Mouse (Mus musculus): ENCODE results near the gene Parp16. TPM values are rescaled to one million over a fixed set of nuclear protein-coding genes. Genes with fewer than 3 reads are reported as not detected.

The Parp16 gene
- polyA plus RNA-seq, 1 experiment from 2014 or later: 6.1 TPM

GRCm38 (mm10) chr9:65255906-65256600 lies 60.9 kb downstream of the Parp16 start:
- no peak overlapping the region for H3K4me3 ChIP-seq (ENCODE audit: low read depth, low read length)
- no peak overlapping the region for H3K9ac ChIP-seq (ENCODE audit: low read length)
- H3K27ac ChIP-seq (ENCODE audit: low read depth, low read length): no peak overlapping the region
- no peak for DNase-seq (ENCODE audit: low spot score)
- no peaks in the 10 kb centered on the region for H3K36me3 ChIP-seq (ENCODE audit: control insufficient read depth, insufficient read depth, low read length)
- no peak for ATAC-seq (ENCODE audit: insufficient read depth, low FRiP score, low TSS enrichment)
- no peak overlapping the region for H3K4me2 ChIP-seq (ENCODE audit: low read depth)
- WGBS: 57% methylated on average over 11 of the region's 11 CpGs
- H3K9me3 ChIP-seq (ENCODE audit: control insufficient read depth, low read length): no peaks in the 10 kb centered on the region
- H3K27me3 ChIP-seq (ENCODE audit: control insufficient read depth, insufficient read depth, low read length): no peaks in the 10 kb centered on the region
- H3K4me1 ChIP-seq (ENCODE audit: control insufficient read depth, insufficient read depth, low read length): no peaks in the 10 kb centered on the region

- WGBS: 74% methylated on average over 9 of the region's 9 CpGs
- ATAC-seq (ENCODE audit: insufficient read depth, low FRiP score, low TSS enrichment) (no peak), DNase-seq (ENCODE audit: low spot score) (no peak)
- Histone ChIP-seq H3K36me3 (ENCODE audit: control insufficient read depth, insufficient read depth, low read length) (no peaks in the 10 kb centered on the region), H3K4me1 (ENCODE audit: control insufficient read depth, insufficient read depth, low read length) (no peaks in the 10 kb centered on the region), H3K9me3 (ENCODE audit: control insufficient read depth, low read length) (no peaks in the 10 kb centered on the region), H3K4me3 (ENCODE audit: low read depth, low read length) (no peak overlapping the region), H3K4me2 (ENCODE audit: low read depth) (no peak overlapping the region), H3K9ac (ENCODE audit: low read length) (no peak overlapping the region), H3K27ac (ENCODE audit: low read depth, low read length) (no peak overlapping the region), H3K27me3 (ENCODE audit: control insufficient read depth, insufficient read depth, low read length) (no peaks in the 10 kb centered on the region)
These were observed 62.2 kb downstream of the Parp16 start for GRCm38 (mm10) chr9:65257218-65257910.

GRCm38 (mm10) chr9:65259366-65259765 lies 64.2 kb downstream of the Parp16 start:
- Histone ChIP-seq H3K36me3 (ENCODE audit: control insufficient read depth, insufficient read depth, low read length) (no peaks in the 10 kb centered on the region), H3K4me2 (ENCODE audit: low read depth) (no peak overlapping the region), H3K4me3 (ENCODE audit: low read depth, low read length) (no peak overlapping the region), H3K9ac (ENCODE audit: low read length) (no peak overlapping the region), H3K9me3 (ENCODE audit: control insufficient read depth, low read length) (no peaks in the 10 kb centered on the region), H3K27me3 (ENCODE audit: control insufficient read depth, insufficient read depth, low read length) (no peaks in the 10 kb centered on the region), H3K27ac (ENCODE audit: low read depth, low read length) (no peak overlapping the region), H3K4me1 (ENCODE audit: control insufficient read depth, insufficient read depth, low read length) (no peaks in the 10 kb centered on the region)
- DNase-seq (ENCODE audit: low spot score): no peak
- ATAC-seq (ENCODE audit: insufficient read depth, low FRiP score, low TSS enrichment): no peak
- 79% methylated on average over 7 of the region's 7 CpGs for WGBS

- no peak for ATAC-seq (ENCODE audit: insufficient read depth, low FRiP score, low TSS enrichment)
- no peaks in the 10 kb centered on the region for H3K27me3 ChIP-seq (ENCODE audit: control insufficient read depth, insufficient read depth, low read length)
These were observed 66.6 kb downstream of the Parp16 start for GRCm38 (mm10) chr9:65261591-65262230.

GRCm38 (mm10) chr9:65262641-65263120 lies 67.5 kb downstream of the Parp16 start:
- 92% methylated on average over 3 of the region's 3 CpGs for WGBS
- ATAC-seq (ENCODE audit: insufficient read depth, low FRiP score, low TSS enrichment): no peak
- H3K9ac ChIP-seq (ENCODE audit: low read length): no peak overlapping the region
- H3K27ac ChIP-seq (ENCODE audit: low read depth, low read length): no peak overlapping the region
- H3K9me3 ChIP-seq (ENCODE audit: control insufficient read depth, low read length): no peaks in the 10 kb centered on the region
- DNase-seq (ENCODE audit: low spot score): no peak
- H3K4me1 ChIP-seq (ENCODE audit: control insufficient read depth, insufficient read depth, low read length): no peaks in the 10 kb centered on the region
- no peak overlapping the region for H3K4me2 ChIP-seq (ENCODE audit: low read depth)
- no peaks in the 10 kb centered on the region for H3K36me3 ChIP-seq (ENCODE audit: control insufficient read depth, insufficient read depth, low read length)
- H3K4me3 ChIP-seq (ENCODE audit: low read depth, low read length): no peak overlapping the region
- H3K27me3 ChIP-seq (ENCODE audit: control insufficient read depth, insufficient read depth, low read length): no peaks in the 10 kb centered on the region

More at GRCm38 (mm10) chr9:65261591-65262230, 66.6 kb downstream of the Parp16 start:
- no peaks in the 10 kb centered on the region for H3K4me1 ChIP-seq (ENCODE audit: control insufficient read depth, insufficient read depth, low read length)
- no peak overlapping the region for H3K27ac ChIP-seq (ENCODE audit: low read depth, low read length)
- no peaks in the 10 kb centered on the region for H3K9me3 ChIP-seq (ENCODE audit: control insufficient read depth, low read length)
- H3K9ac ChIP-seq (ENCODE audit: low read length): no peak overlapping the region
- no peak for DNase-seq (ENCODE audit: low spot score)
- no peak overlapping the region for H3K4me2 ChIP-seq (ENCODE audit: low read depth)
- no peak overlapping the region for H3K4me3 ChIP-seq (ENCODE audit: low read depth, low read length)
- WGBS: 78% methylated on average over 2 of the region's 2 CpGs
- no peaks in the 10 kb centered on the region for H3K36me3 ChIP-seq (ENCODE audit: control insufficient read depth, insufficient read depth, low read length)

GRCm38 (mm10) chr9:65264959-65265358 lies 69.8 kb downstream of the Parp16 start, which contains the start of gene Cilp:
Gene Cilp (plus strand): TSS chr9:65265180.
- no peaks in the 10 kb centered on the region for H3K27me3 ChIP-seq (ENCODE audit: control insufficient read depth, insufficient read depth, low read length)
- H3K4me1 ChIP-seq (ENCODE audit: control insufficient read depth, insufficient read depth, low read length): no peaks in the 10 kb centered on the region
- H3K4me3 ChIP-seq (ENCODE audit: low read depth, low read length): no peak within 1 kb of the TSS
- ATAC-seq (ENCODE audit: insufficient read depth, low FRiP score, low TSS enrichment): no peak
- H3K36me3 ChIP-seq (ENCODE audit: control insufficient read depth, insufficient read depth, low read length): no peaks in the 10 kb centered on the region
- no peak within 1 kb of the TSS for H3K4me2 ChIP-seq (ENCODE audit: low read depth)
- no peak within 1 kb of the TSS for H3K9ac ChIP-seq (ENCODE audit: low read length)
- no peaks in the 10 kb centered on the region for H3K9me3 ChIP-seq (ENCODE audit: control insufficient read depth, low read length)
- 53% methylated on average over 5 of the region's 5 CpGs for WGBS
- H3K27ac ChIP-seq (ENCODE audit: low read depth, low read length): no peak within 1 kb of the TSS
- DNase-seq (ENCODE audit: low spot score): no peak

- DNase-seq (ENCODE audit: low spot score): peak; percentile 39
- 42% methylated on average over 7 of the region's 7 CpGs for WGBS
- peak overlapping the region; percentile 63 for H3K27ac ChIP-seq (ENCODE audit: low read depth, low read length)
- no peaks in the 10 kb centered on the region for H3K36me3 ChIP-seq (ENCODE audit: control insufficient read depth, insufficient read depth, low read length)
- no peaks in the 10 kb centered on the region for H3K27me3 ChIP-seq (ENCODE audit: control insufficient read depth, insufficient read depth, low read length)
- no peak overlapping the region for H3K4me2 ChIP-seq (ENCODE audit: low read depth)
- H3K9me3 ChIP-seq (ENCODE audit: control insufficient read depth, low read length): no peaks in the 10 kb centered on the region
- H3K4me1 ChIP-seq (ENCODE audit: control insufficient read depth, insufficient read depth, low read length): no peaks in the 10 kb centered on the region
- no peak overlapping the region for H3K4me3 ChIP-seq (ENCODE audit: low read depth, low read length)
- ATAC-seq (ENCODE audit: insufficient read depth, low FRiP score, low TSS enrichment): peak; percentile 55; the same call in 1 of the 2 replicates
- H3K9ac ChIP-seq (ENCODE audit: low read length): peak overlapping the region; percentile 20; the same call in 1 of the 2 replicates
These were observed 72.8 kb downstream of the Parp16 start for GRCm38 (mm10) chr9:65267742-65268515.

GRCm38 (mm10) chr9:65273048-65273809 lies 78.1 kb downstream of the Parp16 start:
- no peak overlapping the region for H3K4me3 ChIP-seq (ENCODE audit: low read depth, low read length)
- no peak for DNase-seq (ENCODE audit: low spot score)
- H3K9me3 ChIP-seq (ENCODE audit: control insufficient read depth, low read length): no peaks in the 10 kb centered on the region
- H3K4me2 ChIP-seq (ENCODE audit: low read depth): no peak overlapping the region
- no peaks in the 10 kb centered on the region for H3K27me3 ChIP-seq (ENCODE audit: control insufficient read depth, insufficient read depth, low read length)
- H3K36me3 ChIP-seq (ENCODE audit: control insufficient read depth, insufficient read depth, low read length): no peaks in the 10 kb centered on the region
- no peak overlapping the region for H3K27ac ChIP-seq (ENCODE audit: low read depth, low read length)
- H3K4me1 ChIP-seq (ENCODE audit: control insufficient read depth, insufficient read depth, low read length): no peaks in the 10 kb centered on the region
- WGBS: 87% methylated on average over 13 of the region's 13 CpGs
- no peak overlapping the region for H3K9ac ChIP-seq (ENCODE audit: low read length)
- no peak for ATAC-seq (ENCODE audit: insufficient read depth, low FRiP score, low TSS enrichment)
